Comparison of ENCODE assay signal across 8 mouse cellular contexts in the genomic region with DNA sequence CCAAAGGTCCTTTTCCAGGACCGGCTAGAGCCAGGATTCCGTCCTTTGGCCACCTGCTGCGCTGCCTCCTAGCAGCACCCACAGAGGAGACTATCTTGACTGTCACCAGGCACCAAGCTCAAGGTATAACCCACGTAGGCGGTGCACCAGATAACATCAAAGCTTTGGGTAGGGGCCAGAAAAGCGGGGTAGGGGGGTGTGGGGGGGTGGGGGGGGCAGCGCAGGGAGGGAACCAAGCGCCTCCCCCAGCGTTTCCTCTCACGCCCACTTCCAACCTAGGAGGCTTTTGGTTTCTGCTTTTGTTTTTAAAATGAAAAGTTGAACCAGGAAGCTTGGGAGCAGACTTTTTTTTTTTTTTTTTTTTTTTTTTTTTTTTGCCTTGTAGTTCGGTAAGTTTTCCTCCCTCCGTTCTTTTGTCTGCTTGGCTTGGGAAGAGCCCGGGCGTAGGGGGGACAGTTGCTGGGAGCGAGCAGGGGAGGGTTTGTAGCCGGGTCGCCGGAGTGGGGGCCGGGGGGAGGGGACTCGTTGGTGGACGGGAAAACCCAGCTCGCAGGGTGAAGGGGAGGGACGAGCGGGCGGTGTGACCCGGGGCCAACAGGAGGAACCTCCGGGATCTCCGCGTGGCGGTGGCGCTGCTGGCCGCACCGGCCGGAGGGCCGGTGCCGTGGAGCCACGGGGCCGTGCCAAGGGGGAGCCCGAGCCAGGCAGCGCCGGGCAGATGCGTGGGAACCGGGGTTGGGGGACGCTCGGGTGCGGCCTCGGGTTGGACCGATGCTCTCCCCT. TPM values are rescaled to one million over a fixed set of nuclear protein-coding genes. Genes with fewer than 3 reads are reported as not detected.
DNase-seq lines count a peak whose midpoint lies in the region; ATAC-seq lines count a peak whose summit lies in the region.

No protein-coding gene starts in this region.

- no peaks in the 10 kb centered on the region for H3K27me3 ChIP-seq in hindbrain, embryonic 15.5 days

- peaks cover 29% of the 10 kb centered on the region for H3K4me1 ChIP-seq in hindbrain, embryonic 15.5 days (replicated peaks)

- intact Hi-C loops in left cerebral cortex, postnatal 25 days (cut with DNase I): loop anchor here (2.0 kb wide), 1 partner anchor 340 kb away; no protein-coding TSS in a partner anchor

- DNase-seq in NIH3T3 (ENCODE audit: low read depth): peak; percentile 57
- DNase-seq in cerebellum, postnatal 14 days: peak; percentile 72 to 75
- peak; percentile 40 to 48 for DNase-seq in frontal cortex, postnatal 36 days (ENCODE audit: low spot score in 2 of 2)
- DNase-seq in left cerebral cortex, postnatal 25 days (ENCODE audit: low spot score in 2 of 2): peak; percentile 50 to 52
- peak; percentile 62 for DNase-seq in right cerebral cortex, postnatal 25 days
- DNase-seq in urinary bladder, postnatal 36 days (ENCODE audit: low spot score in 2 of 2): peak; percentile 64 to 79

- WGBS in hindbrain, embryonic 15.5 days: under 1% methylated on average over 48 of the region's 48 CpGs

- peak overlapping the region; percentile 73 for H3K27ac ChIP-seq in hindbrain, embryonic 15.5 days (replicated peaks)

- H3K4me3 ChIP-seq in hindbrain, embryonic 15.5 days: peak overlapping the region; percentile 65

- peak overlapping the region; percentile 96 for H3K4me2 ChIP-seq in hindbrain, embryonic 15.5 days

- no peak for ATAC-seq in hindbrain, embryonic 15.5 days (ENCODE audit: low FRiP score, low read depth)
- ATAC-seq in megakaryocyte-erythroid progenitor cell, adult 5-6 weeks (replicated peaks; ENCODE audit: low FRiP score, low TSS enrichment, poor library complexity, severe bottlenecking): peak; percentile 29; the same call in 1 of the 2 replicates

- H3K9ac ChIP-seq in hindbrain, embryonic 15.5 days: peak overlapping the region; percentile 59

- no peaks in the 10 kb centered on the region for H3K9me3 ChIP-seq in hindbrain, embryonic 15.5 days

- H3K36me3 ChIP-seq in hindbrain, embryonic 15.5 days: no peaks in the 10 kb centered on the region

RNA-seq across cellular contexts. Expression of a gene that starts 2.6 kb away (rescaled TPM):
- 16.6 and 18.9 TPM in 2 replicates for polyA plus RNA-seq in hindbrain, embryonic 15.5 days (2015; fragmentation: Nextera tagmentation; extraction: Ambion mirVana)
- total RNA-seq in left cerebral cortex, postnatal 25 days (2021): 10 to 100 TPM; 54.3 to 72.7 TPM
- total RNA-seq in megakaryocyte-erythroid progenitor cell, adult 5-6 weeks (2014; fragmentation: Nextera tagmentation): 38.6 and 51.5 TPM in 2 replicates
- 12.3 and 27.0 TPM in 2 replicates for total RNA-seq in megakaryocyte-erythroid progenitor cell, adult 5-6 weeks (2017)
